Mouse (Mus musculus): ENCODE measurements around the gene Cdca7l. TPM values are rescaled to one million over a fixed set of nuclear protein-coding genes. Genes with fewer than 3 reads are reported as not detected.

Cdca7l gene
- total RNA-seq (2023) = 14.6 TPM

DNA sequence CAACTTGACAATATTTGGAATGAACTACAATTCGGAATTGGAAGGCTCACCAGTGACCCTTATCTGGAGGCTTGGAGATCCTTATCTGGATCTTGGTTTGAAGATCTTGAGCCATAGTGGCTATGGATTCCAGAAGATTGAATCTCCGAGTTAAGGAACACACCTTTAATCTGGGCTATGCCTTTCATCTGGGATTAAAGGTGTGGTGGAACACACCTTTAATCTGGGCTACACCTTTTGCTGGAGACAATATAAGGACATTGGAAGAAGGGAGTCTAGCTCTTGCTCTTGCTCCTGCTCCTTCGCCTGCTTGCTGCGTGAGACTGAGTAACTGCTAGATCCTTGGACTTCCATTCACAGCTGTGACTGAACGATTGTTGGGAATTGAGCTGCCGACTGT is at the start of gene Cdca7l:
Gene Cdca7l, plus strand, starts transcription at position 301 of the 400 bp plus-strand sequence.

